ENCODE assay signal across 8 mouse cellular contexts in genomic region chr14:19733490-19734282, GRCm38 (mm10). TPM values are rescaled to one million over a fixed set of nuclear protein-coding genes. Genes with fewer than 3 reads are reported as not detected.
A peak's percentile ranks its signal among the peaks of the same experiment; 100 is the strongest.
DNase-seq lines count a peak whose midpoint lies in the region; ATAC-seq and TF ChIP-seq lines count a peak whose summit lies in the region.

No protein-coding gene starts in this region.

- TF ChIP-seq CTCF in bone marrow macrophage, adult 2 months (IDR thresholded peaks at IDR 0.05; ENCODE audit: low read depth, low read length) = no peak

- H3K4me3 ChIP-seq in bone marrow macrophage, adult 2 months (ENCODE audit: insufficient read depth, low read length) = no peak overlapping the region
- no peak overlapping the region for H3K4me3 ChIP-seq in lung, embryonic 16.5 days (ENCODE audit: low read length)
- no peak overlapping the region for H3K4me3 ChIP-seq in forebrain, embryonic 11.5 days (ENCODE audit: low read depth, low read length)

- H3K4me1 ChIP-seq in bone marrow macrophage, adult 2 months (ENCODE audit: control insufficient read depth, insufficient read depth, low read length) = peaks cover 20% of the 10 kb centered on the region
- peaks cover 27% of the 10 kb centered on the region for H3K4me1 ChIP-seq in lung, embryonic 16.5 days (replicated peaks; ENCODE audit: control insufficient read depth, insufficient read depth, low read length)
- H3K4me1 ChIP-seq in forebrain, embryonic 11.5 days (replicated peaks; ENCODE audit: control insufficient read depth, insufficient read depth, low read length) = peaks cover 1% of the 10 kb centered on the region; the same call in 1 of the 2 replicates

- H3K9ac ChIP-seq in lung, embryonic 16.5 days (ENCODE audit: low read length) = no peak overlapping the region
- no peak overlapping the region for H3K9ac ChIP-seq in forebrain, embryonic 11.5 days (ENCODE audit: low read length)

- ATAC-seq in lung, embryonic 16.5 days (ENCODE audit: low read depth) = peak; percentile 67
- ATAC-seq in forebrain, embryonic 11.5 days (replicated peaks; ENCODE audit: low FRiP score) = no peak

- TF ChIP-seq POLR2A in bone marrow macrophage, adult 2 months (IDR thresholded peaks at IDR 0.05; ENCODE audit: borderline replicate concordance, low read depth, low read length) = no peak

- intact Hi-C loops in heart, postnatal 25 days (cut with DNase I) = no loop called here

- peak; percentile 81 for DNase-seq in R1 (ENCODE audit: low read depth, low spot score)
- peak; percentile 31 for DNase-seq in heart, postnatal 25 days (ENCODE audit: low spot score)
- DNase-seq in left cerebral cortex, adult 9 months (ENCODE audit: low spot score in 2 of 2) = no peak
- no peak for DNase-seq in forebrain, embryonic 11.5 days (ENCODE audit: low spot score)
- no peak for DNase-seq in cerebellum, postnatal 10 days
- DNase-seq in left cerebral cortex, adult 11 months (ENCODE audit: low spot score) = no peak

- H3K27ac ChIP-seq in bone marrow macrophage, adult 2 months (ENCODE audit: insufficient read depth, low read depth, low read length) = peak overlapping the region; percentile 69
- peak overlapping the region; percentile 82 for H3K27ac ChIP-seq in lung, embryonic 16.5 days (ENCODE audit: low read length)
- H3K27ac ChIP-seq in forebrain, embryonic 11.5 days (ENCODE audit: low read depth, low read length) = no peak overlapping the region

- H3K4me2 ChIP-seq in lung, embryonic 16.5 days (ENCODE audit: low read depth, low read length) = no peak overlapping the region
- no peak overlapping the region for H3K4me2 ChIP-seq in forebrain, embryonic 11.5 days (ENCODE audit: low read depth, low read length, severe bottlenecking)

- no peaks in the 10 kb centered on the region for H3K36me3 ChIP-seq in lung, embryonic 16.5 days (ENCODE audit: control insufficient read depth, insufficient read depth, low read length)
- no peaks in the 10 kb centered on the region for H3K36me3 ChIP-seq in forebrain, embryonic 11.5 days (ENCODE audit: control insufficient read depth, insufficient read depth, low read length)

- WGBS in lung, embryonic 16.5 days = 22% methylated on average over 4 of the region's 4 CpGs
- whole genome bisulfite sequencing in forebrain, embryonic 11.5 days = 76% methylated on average over 4 of the region's 4 CpGs

- no peaks in the 10 kb centered on the region for H3K9me3 ChIP-seq in lung, embryonic 16.5 days (ENCODE audit: control insufficient read depth, low read length)
- H3K9me3 ChIP-seq in forebrain, embryonic 11.5 days (ENCODE audit: control insufficient read depth, low read length) = no peaks in the 10 kb centered on the region

- H3K27me3 ChIP-seq in lung, embryonic 16.5 days (ENCODE audit: control insufficient read depth, insufficient read depth, low read depth, low read length) = no peaks in the 10 kb centered on the region
- H3K27me3 ChIP-seq in forebrain, embryonic 11.5 days (ENCODE audit: control insufficient read depth, insufficient read depth, low read length) = no peaks in the 10 kb centered on the region

RNA-seq across cellular contexts. Expression of gene Nid2, which starts 17.4 kb away (rescaled TPM):
- 1.0 and 1.5 TPM in 2 replicates for polyA plus RNA-seq in bone marrow macrophage, adult 2 months (2012; ENCODE audit: insufficient read depth, insufficient read length, missing spikeins)
- total RNA-seq in heart, postnatal 25 days (2021) = 10 to 100 TPM; 46.4 to 53.2 TPM
- polyA plus RNA-seq in lung, embryonic 16.5 days (2015; fragmentation: Nextera tagmentation; extraction: Ambion mirVana) = 107 and 114 TPM in 2 replicates
- polyA plus RNA-seq in forebrain, embryonic 11.5 days (2014; fragmentation: Nextera tagmentation; extraction: Ambion mirVana) = 45.2 and 46.6 TPM in 2 replicates

Comparison
In these comparisons a context has a peak if more than half of its experiments do, and no peak if none do; other contexts are left out.
1. DNase-seq: peak in R1 (single experiment) and heart, postnatal 25 days (single experiment); none in left cerebral cortex, adult 9 months (0 of 2), forebrain, embryonic 11.5 days (single experiment), cerebellum, postnatal 10 days (0 of 2) and left cerebral cortex, adult 11 months (single experiment).
2. RNA of gene Nid2, which starts 17.4 kb away (polyA plus RNA-seq): 107 to 114 TPM in lung, embryonic 16.5 days and 45.2 to 46.6 TPM in forebrain, embryonic 11.5 days; 1.0 to 1.5 TPM in bone marrow macrophage, adult 2 months; every median in the first group is over 10 times any median in the second.